Mouse (Mus musculus) natural killer cell, adult 2 months (primary cell): ENCODE data around the gene Sh3bp5l.

ENCODE experiments used
- DNase-seq, 2 experiments: peaks; one replicate each; pipeline ENCODE4 v3.0.0; 2022; ENCODE audit warnings: low spot score in 2 of 2

The Sh3bp5l gene

GRCm38 (mm10) chr11:58377686-58378085, 47.2 kb downstream of the Sh3bp5l start:
- DNase-seq, result no peak

- DNase-seq, result no peak
Measured at GRCm38 (mm10) chr11:58378763-58379278, 48.3 kb downstream of the Sh3bp5l start, which contains the start of gene Lypd8. TSS of gene Lypd8 (plus strand) at chr11:58379043.

GRCm38 (mm10) chr11:58379516-58379915, 49.0 kb downstream of the Sh3bp5l start:
- DNase-seq, result no peak

- no peak for DNase-seq
Measured at GRCm38 (mm10) chr11:58382471-58382870, 51.9 kb downstream of the Sh3bp5l start.
